Mouse (Mus musculus): ENCODE data around the gene Mmab. TPM values are rescaled to one million over a fixed set of nuclear protein-coding genes. Genes with fewer than 3 reads are reported as not detected.

Mmab gene
- polyA plus RNA-seq, 1 experiment, result 7.5 TPM

- TF ChIP-seq CTCF (IDR thresholded peaks at IDR 0.05; ENCODE audit: low read depth, low read length), result no peak
- no peak for TF ChIP-seq POLR2A (IDR thresholded peaks at IDR 0.05; ENCODE audit: borderline replicate concordance, low read depth, low read length)
- Histone ChIP-seq H3K27ac (ENCODE audit: insufficient read depth, low read depth, low read length) (no peak overlapping the region), H3K4me1 (ENCODE audit: control insufficient read depth, insufficient read depth, low read length) (no peaks in the 10 kb centered on the region), H3K4me3 (ENCODE audit: insufficient read depth, low read length) (no peak overlapping the region)
Observed at GRCm38 (mm10) chr5:114434359-114434758, 9.5 kb downstream of the Mmab start.

- no peak for TF ChIP-seq CTCF (IDR thresholded peaks at IDR 0.05; ENCODE audit: low read depth, low read length)
- TF ChIP-seq POLR2A (IDR thresholded peaks at IDR 0.05; ENCODE audit: borderline replicate concordance, low read depth, low read length), result no peak
- no peak overlapping the region for H3K27ac ChIP-seq (ENCODE audit: insufficient read depth, low read depth, low read length)
- no peaks in the 10 kb centered on the region for H3K4me1 ChIP-seq (ENCODE audit: control insufficient read depth, insufficient read depth, low read length)
- no peak overlapping the region for H3K4me3 ChIP-seq (ENCODE audit: insufficient read depth, low read length)
Observed at GRCm38 (mm10) chr5:114429781-114430180, 14.1 kb downstream of the Mmab start.

- Histone ChIP-seq H3K27ac (ENCODE audit: insufficient read depth, low read depth, low read length) (no peak overlapping the region), H3K4me3 (ENCODE audit: insufficient read depth, low read length) (no peak overlapping the region), H3K4me1 (ENCODE audit: control insufficient read depth, insufficient read depth, low read length) (no peaks in the 10 kb centered on the region)
- no peak for TF ChIP-seq CTCF (IDR thresholded peaks at IDR 0.05; ENCODE audit: low read depth, low read length)
Observed at GRCm38 (mm10) chr5:114428621-114429020, 15.2 kb downstream of the Mmab start.

GRCm38 (mm10) chr5:114426732-114427131 is 17.1 kb downstream of the Mmab start:
- Histone ChIP-seq H3K4me3 (ENCODE audit: insufficient read depth, low read length) (no peak overlapping the region), H3K27ac (ENCODE audit: insufficient read depth, low read depth, low read length) (no peak overlapping the region), H3K4me1 (ENCODE audit: control insufficient read depth, insufficient read depth, low read length) (no peaks in the 10 kb centered on the region)
- TF ChIP-seq POLR2A (IDR thresholded peaks at IDR 0.05; ENCODE audit: borderline replicate concordance, low read depth, low read length), result no peak
- TF ChIP-seq CTCF (IDR thresholded peaks at IDR 0.05; ENCODE audit: low read depth, low read length), result no peak

- no peak for TF ChIP-seq CTCF (IDR thresholded peaks at IDR 0.05; ENCODE audit: low read depth, low read length)
- TF ChIP-seq POLR2A (IDR thresholded peaks at IDR 0.05; ENCODE audit: borderline replicate concordance, low read depth, low read length), result no peak
- no peak overlapping the region for H3K27ac ChIP-seq (ENCODE audit: insufficient read depth, low read depth, low read length)
- no peak overlapping the region for H3K4me3 ChIP-seq (ENCODE audit: insufficient read depth, low read length)
- H3K4me1 ChIP-seq (ENCODE audit: control insufficient read depth, insufficient read depth, low read length), result no peaks in the 10 kb centered on the region
Observed at GRCm38 (mm10) chr5:114423961-114424360, 19.9 kb downstream of the Mmab start.

GRCm38 (mm10) chr5:114422591-114422990 is 21.3 kb downstream of the Mmab start:
- H3K27ac ChIP-seq (ENCODE audit: insufficient read depth, low read depth, low read length), result no peak overlapping the region
- H3K4me1 ChIP-seq (ENCODE audit: control insufficient read depth, insufficient read depth, low read length), result no peaks in the 10 kb centered on the region
- no peak overlapping the region for H3K4me3 ChIP-seq (ENCODE audit: insufficient read depth, low read length)
- no peak for TF ChIP-seq CTCF (IDR thresholded peaks at IDR 0.05; ENCODE audit: low read depth, low read length)
- no peak for TF ChIP-seq POLR2A (IDR thresholded peaks at IDR 0.05; ENCODE audit: borderline replicate concordance, low read depth, low read length)

- Histone ChIP-seq H3K4me1 (ENCODE audit: control insufficient read depth, insufficient read depth, low read length) (no peaks in the 10 kb centered on the region), H3K4me3 (ENCODE audit: insufficient read depth, low read length) (no peak overlapping the region), H3K27ac (ENCODE audit: insufficient read depth, low read depth, low read length) (no peak overlapping the region)
- TF ChIP-seq CTCF (IDR thresholded peaks at IDR 0.05; ENCODE audit: low read depth, low read length) (no peak), POLR2A (IDR thresholded peaks at IDR 0.05; ENCODE audit: borderline replicate concordance, low read depth, low read length) (no peak)
Observed at GRCm38 (mm10) chr5:114421561-114422298, 22.1 kb downstream of the Mmab start.

GRCm38 (mm10) chr5:114418541-114418940 is 25.3 kb downstream of the Mmab start:
- TF ChIP-seq POLR2A (IDR thresholded peaks at IDR 0.05; ENCODE audit: borderline replicate concordance, low read depth, low read length) (no peak), CTCF (IDR thresholded peaks at IDR 0.05; ENCODE audit: low read depth, low read length) (no peak)
- H3K4me3 ChIP-seq (ENCODE audit: insufficient read depth, low read length), result no peak overlapping the region
- peaks cover 10% of the 10 kb centered on the region; the same call in 1 of the 2 replicates for H3K4me1 ChIP-seq (ENCODE audit: control insufficient read depth, insufficient read depth, low read length)
- no peak overlapping the region for H3K27ac ChIP-seq (ENCODE audit: insufficient read depth, low read depth, low read length)

- H3K27ac ChIP-seq (ENCODE audit: insufficient read depth, low read depth, low read length), result no peak overlapping the region
- no peak overlapping the region for H3K4me3 ChIP-seq (ENCODE audit: insufficient read depth, low read length)
- no peak for TF ChIP-seq CTCF (IDR thresholded peaks at IDR 0.05; ENCODE audit: low read depth, low read length)
- TF ChIP-seq POLR2A (IDR thresholded peaks at IDR 0.05; ENCODE audit: borderline replicate concordance, low read depth, low read length), result no peak
- peaks cover 10% of the 10 kb centered on the region; the same call in 1 of the 2 replicates for H3K4me1 ChIP-seq (ENCODE audit: control insufficient read depth, insufficient read depth, low read length)
Observed at GRCm38 (mm10) chr5:114416855-114417254, 27.0 kb downstream of the Mmab start.

GRCm38 (mm10) chr5:114415606-114416005 is 28.3 kb downstream of the Mmab start:
- no peak overlapping the region for H3K27ac ChIP-seq (ENCODE audit: insufficient read depth, low read depth, low read length)
- no peak for TF ChIP-seq POLR2A (IDR thresholded peaks at IDR 0.05; ENCODE audit: borderline replicate concordance, low read depth, low read length)
- no peak for TF ChIP-seq CTCF (IDR thresholded peaks at IDR 0.05; ENCODE audit: low read depth, low read length)
- no peak overlapping the region for H3K4me3 ChIP-seq (ENCODE audit: insufficient read depth, low read length)
- peaks cover 10% of the 10 kb centered on the region; the same call in 1 of the 2 replicates for H3K4me1 ChIP-seq (ENCODE audit: control insufficient read depth, insufficient read depth, low read length)

Measured in bone marrow macrophage, adult 2 months (primary cell).